22 mouse cellular contexts compared by ENCODE assay signal in the genomic region with DNA sequence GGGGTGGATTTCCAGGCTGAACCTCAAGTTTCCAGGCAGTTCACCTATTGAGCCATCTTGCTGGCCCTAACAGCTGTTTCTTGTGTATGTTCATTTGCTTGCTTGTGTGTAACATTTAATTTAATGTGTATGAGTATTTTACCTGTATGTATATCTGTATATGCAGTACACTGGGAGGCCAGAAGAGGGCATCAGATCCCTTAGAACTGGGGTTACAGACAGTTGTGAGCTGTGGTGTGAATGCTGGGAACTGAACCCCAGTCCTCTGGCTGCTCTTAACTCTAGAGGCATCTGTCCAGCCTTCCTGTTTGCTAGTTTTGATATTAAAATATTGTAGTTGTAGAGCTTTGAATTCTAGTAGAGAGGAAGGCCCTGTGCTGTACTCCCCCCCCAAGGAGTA. TPM values are rescaled to one million over a fixed set of nuclear protein-coding genes. Genes with fewer than 3 reads are reported as not detected.
DNase-seq lines count a peak whose midpoint lies in the region; ATAC-seq and TF ChIP-seq lines count a peak whose summit lies in the region.
"Had no signal": no experiment of that assay in that cellular context is flagged by ENCODE, and none has a peak within 500 bp of the region (broad histone marks: within the 10 kb centered on the region; RNA-seq: fewer than 3 reads in every experiment).

No protein-coding gene starts in this region.

- H3K27me3 ChIP-seq in intestine, postnatal 0 days (replicated peaks; ENCODE audit: control insufficient read depth, insufficient read depth, low read length), result no peaks in the 10 kb centered on the region
- no peaks in the 10 kb centered on the region for H3K27me3 ChIP-seq in intestine, embryonic 15.5 days (replicated peaks)
- H3K27me3 ChIP-seq in lung, embryonic 14.5 days (ENCODE audit: insufficient read depth, low read length), result no peaks in the 10 kb centered on the region
- H3K27me3 ChIP-seq in MEL (ENCODE audit: control insufficient read depth in 1 of 2, insufficient read depth in 2 of 2, low read length in 2 of 2), result no peaks in the 10 kb centered on the region
- no peaks in the 10 kb centered on the region for H3K27me3 ChIP-seq in limb, embryonic 10.5 days (ENCODE audit: low read depth, poor library complexity, severe bottlenecking)
- H3K27me3 ChIP-seq: embryonic facial prominence, embryonic 13.5 days; forebrain, embryonic 15.5 days; limb, embryonic 13.5 days; lung, embryonic 15.5 days; midbrain, embryonic 13.5 days had no signal

- H3K9me3 ChIP-seq in intestine, postnatal 0 days (ENCODE audit: control insufficient read depth), result 0 out of 2 replicates have a peak, but pooled peaks cover 3% of the 10 kb centered on the region
- no peaks in the 10 kb centered on the region for H3K9me3 ChIP-seq in intestine, embryonic 15.5 days
- H3K9me3 ChIP-seq in lung, embryonic 14.5 days (ENCODE audit: low read depth, low read length), result no peaks in the 10 kb centered on the region
- no peaks in the 10 kb centered on the region for H3K9me3 ChIP-seq in MEL (replicated peaks; ENCODE audit: insufficient read depth, low read length)
- no peaks in the 10 kb centered on the region for H3K9me3 ChIP-seq in limb, embryonic 10.5 days (replicated peaks)
- H3K9me3 ChIP-seq: forebrain, embryonic 15.5 days; G1E; limb, embryonic 13.5 days; lung, embryonic 15.5 days; midbrain, embryonic 13.5 days had no signal

- TF ChIP-seq POLR2A in MEL (IDR thresholded peaks at IDR 0.05; ENCODE audit: control insufficient read depth in 1 of 2, insufficient read depth in 1 of 2, low read depth in 1 of 2, low read length in 2 of 2, poor library complexity in 1 of 2), result no peak

- TF ChIP-seq EP300 in MEL (IDR thresholded peaks at IDR 0.05; ENCODE audit: low read depth in 1 of 2, low read length in 2 of 2), result no peak

- no peak for ATAC-seq in intestine, postnatal 0 days
- no peak for ATAC-seq in intestine, embryonic 15.5 days
- ATAC-seq in lung, embryonic 14.5 days (ENCODE audit: insufficient read depth), result no peak
- ATAC-seq: forebrain, embryonic 15.5 days; midbrain, embryonic 13.5 days had no signal

- no peak overlapping the region for H3K4me2 ChIP-seq in intestine, postnatal 0 days (replicated peaks; ENCODE audit: low read depth)
- H3K4me2 ChIP-seq in intestine, embryonic 15.5 days (replicated peaks), result no peak overlapping the region
- H3K4me2 ChIP-seq in lung, embryonic 14.5 days, result no peak overlapping the region
- H3K4me2 ChIP-seq: embryonic facial prominence, embryonic 13.5 days; forebrain, embryonic 15.5 days; limb, embryonic 13.5 days; lung, embryonic 15.5 days; midbrain, embryonic 13.5 days had no signal

- H3K79me2 ChIP-seq in MEL (ENCODE audit: control insufficient read depth, insufficient read depth, low read length, poor library complexity), result peaks cover 52% of the 10 kb centered on the region

- peak; percentile 45 for TF ChIP-seq CTCF in intestine, postnatal 0 days (IDR thresholded peaks at IDR 0.05; ENCODE audit: low read depth)
- peak; percentile 26; the same call in 1 of the 2 replicates for TF ChIP-seq CTCF in lung, embryonic 14.5 days (IDR thresholded peaks at IDR 0.05; ENCODE audit: low read depth)
- peak; percentile 4 to 47 (median 38); a peak in 4 of 6 replicates for TF ChIP-seq CTCF in MEL (IDR thresholded peaks at IDR 0.05 in 2 of 3, conservative IDR thresholded peaks at IDR 0.05 in 1 of 3; ENCODE audit: control insufficient read depth in 1 of 3, insufficient read depth in 1 of 3, low read depth in 2 of 3, low read length in 3 of 3, poor library complexity in 1 of 3, severe bottlenecking in 1 of 3)

- peaks cover 13% of the 10 kb centered on the region; the same call in 1 of the 2 replicates for H3K36me3 ChIP-seq in intestine, postnatal 0 days (ENCODE audit: control insufficient read depth, insufficient read depth)
- no peaks in the 10 kb centered on the region for H3K36me3 ChIP-seq in intestine, embryonic 15.5 days
- no peaks in the 10 kb centered on the region for H3K36me3 ChIP-seq in lung, embryonic 14.5 days (ENCODE audit: insufficient read depth)
- peaks cover 15 to 25% of the 10 kb centered on the region in 2 experiments for H3K36me3 ChIP-seq in MEL (ENCODE audit: control insufficient read depth in 1 of 2, insufficient read depth in 2 of 2, low read length in 2 of 2)
- H3K36me3 ChIP-seq in limb, embryonic 10.5 days, result no peaks in the 10 kb centered on the region
- H3K36me3 ChIP-seq: embryonic facial prominence, embryonic 13.5 days; forebrain, embryonic 15.5 days; limb, embryonic 13.5 days; lung, embryonic 15.5 days; midbrain, embryonic 13.5 days had no signal

- no peak; the same call in 1 of the 2 replicates for TF ChIP-seq RAD21 in MEL (IDR thresholded peaks at IDR 0.05; ENCODE audit: low read depth, low read length)

- H3K27ac ChIP-seq in intestine, postnatal 0 days (ENCODE audit: low read depth, low read length), result no peak overlapping the region
- no peak overlapping the region for H3K27ac ChIP-seq in intestine, embryonic 15.5 days
- no peak overlapping the region for H3K27ac ChIP-seq in lung, embryonic 14.5 days (ENCODE audit: low read depth)
- no peak overlapping the region for H3K27ac ChIP-seq in MEL (ENCODE audit: control insufficient read depth, low read depth, low read length)
- peak overlapping the region; percentile 46; the same call in 1 of the 2 replicates for H3K27ac ChIP-seq in limb, embryonic 10.5 days
- H3K27ac ChIP-seq: embryonic facial prominence, embryonic 13.5 days; forebrain, embryonic 15.5 days; heart, embryonic 10.5 days; lung, embryonic 15.5 days; midbrain, embryonic 13.5 days had no signal

- H3K4me3 ChIP-seq in intestine, postnatal 0 days (ENCODE audit: low read depth, low read length), result no peak overlapping the region
- H3K4me3 ChIP-seq in intestine, embryonic 15.5 days (replicated peaks), result no peak overlapping the region
- no peak overlapping the region for H3K4me3 ChIP-seq in lung, embryonic 14.5 days (ENCODE audit: low read depth, low read length)
- H3K4me3 ChIP-seq in MEL (ENCODE audit: control insufficient read depth in 1 of 2, insufficient read depth in 1 of 2, low read depth in 2 of 2, low read length in 2 of 2), result no peak overlapping the region
- no peak overlapping the region for H3K4me3 ChIP-seq in limb, embryonic 10.5 days
- H3K4me3 ChIP-seq: embryonic facial prominence, embryonic 13.5 days; forebrain, embryonic 15.5 days; heart, embryonic 10.5 days; limb, embryonic 13.5 days; lung, embryonic 15.5 days; midbrain, embryonic 13.5 days; myocyte had no signal

- no peak for DNase-seq in lung, embryonic 14.5 days
- DNase-seq in lung, postnatal 4 days, result no peak
- peak; percentile 47 for DNase-seq in MEL (ENCODE audit: low read depth, low spot score)
- no peak for DNase-seq in limb, embryonic 10.5 days (ENCODE audit: low spot score)
- DNase-seq in retina, embryonic 14.5 days (ENCODE audit: low spot score), result no peak
- no peak for DNase-seq in embryo, embryonic 9.5 days (ENCODE audit: extremely low spot score)
- DNase-seq: adrenal gland, adult 2 months; cerebellum, adult 9-11 months; layer of hippocampus, adult 9-11 months; retina, postnatal 1 day; right cerebral cortex, postnatal 4 days; thymus, postnatal 25 days had no signal

- no peaks in the 10 kb centered on the region for H3K4me1 ChIP-seq in intestine, postnatal 0 days (replicated peaks; ENCODE audit: control insufficient read depth, insufficient read depth, low read length)
- H3K4me1 ChIP-seq in intestine, embryonic 15.5 days (replicated peaks), result 0 out of 2 replicates have a peak, but pooled peaks cover 3% of the 10 kb centered on the region
- no peaks in the 10 kb centered on the region for H3K4me1 ChIP-seq in lung, embryonic 14.5 days (ENCODE audit: insufficient read depth)
- peaks cover 8 to 14% of the 10 kb centered on the region in 2 experiments for H3K4me1 ChIP-seq in MEL (ENCODE audit: control insufficient read depth in 1 of 2, insufficient read depth in 2 of 2, low read length in 2 of 2)
- H3K4me1 ChIP-seq in limb, embryonic 10.5 days, result peaks cover 9% of the 10 kb centered on the region
- H3K4me1 ChIP-seq: forebrain, embryonic 15.5 days; heart, embryonic 10.5 days; limb, embryonic 13.5 days; lung, embryonic 15.5 days; midbrain, embryonic 13.5 days had no signal

- H3K9ac ChIP-seq in intestine, postnatal 0 days (ENCODE audit: low read depth, low read length), result no peak overlapping the region
- no peak overlapping the region for H3K9ac ChIP-seq in intestine, embryonic 15.5 days
- no peak overlapping the region for H3K9ac ChIP-seq in lung, embryonic 14.5 days
- H3K9ac ChIP-seq in MEL (ENCODE audit: control insufficient read depth, low read depth, low read length, poor library complexity, severe bottlenecking), result no peak overlapping the region
- H3K9ac ChIP-seq: embryonic facial prominence, embryonic 13.5 days; forebrain, embryonic 15.5 days; limb, embryonic 13.5 days; lung, embryonic 15.5 days; midbrain, embryonic 13.5 days had no signal

TF ChIP-seq in MEL, 35 proteins besides CTCF, POLR2A, EP300 and RAD21 (continues in another document):
- no peak for TF ChIP-seq CHD1 (IDR thresholded peaks at IDR 0.05; ENCODE audit: low read depth, low read length)
- TF ChIP-seq MXI1 (IDR thresholded peaks at IDR 0.05; ENCODE audit: low read depth, low read length), result no peak
- TF ChIP-seq MAFK (IDR thresholded peaks at IDR 0.05; ENCODE audit: borderline replicate concordance, low read depth, low read length), result no peak
- no peak for TF ChIP-seq JUND (IDR thresholded peaks at IDR 0.05; ENCODE audit: low read depth, low read length)
- no peak for TF ChIP-seq MYB (IDR thresholded peaks at IDR 0.05; ENCODE audit: low read depth, low read length)
- TF ChIP-seq GABPA (IDR thresholded peaks at IDR 0.05; ENCODE audit: low read depth, low read length), result no peak

RNA-seq across cellular contexts. Expression of a gene that starts 33.0 kb away (rescaled TPM):
- 40.4 and 47.7 TPM in 2 replicates for polyA plus RNA-seq in intestine, postnatal 0 days (2015; fragmentation: Nextera tagmentation; extraction: Ambion mirVana)
- 44.9 and 45.0 TPM in 2 replicates for polyA plus RNA-seq in intestine, embryonic 15.5 days (2015; fragmentation: Nextera tagmentation; extraction: Ambion mirVana)
- polyA plus RNA-seq in lung, embryonic 14.5 days (2014; fragmentation: Nextera tagmentation; extraction: Ambion mirVana), result 18.8 and 19.0 TPM in 2 replicates
- 32.1 and 33.7 TPM in 2 replicates for total RNA-seq in MEL (2012; rRNA removed)
- polyA plus RNA-seq in MEL (2012; ENCODE audit: insufficient read depth in 1 of 2, insufficient read length in 2 of 2, low read depth in 1 of 2, low replicate concordance in 2 of 2, missing spikeins in 1 of 2), result 10 to 100 TPM in 1 of 2 experiments, not detected in 1; 79.2 TPM
- 5.5 and 6.2 TPM in 2 replicates for polyA plus RNA-seq in limb, embryonic 10.5 days (2016; fragmentation: Nextera tagmentation; extraction: Ambion mirVana)

RNA-seq across cellular contexts. Expression of a gene that starts 37.0 kb away (rescaled TPM):
- polyA plus RNA-seq in intestine, postnatal 0 days (2015; fragmentation: Nextera tagmentation; extraction: Ambion mirVana), result 41.8 and 47.2 TPM in 2 replicates
- 72.7 and 73.7 TPM in 2 replicates for polyA plus RNA-seq in intestine, embryonic 15.5 days (2015; fragmentation: Nextera tagmentation; extraction: Ambion mirVana)
- 45.6 and 49.6 TPM in 2 replicates for polyA plus RNA-seq in lung, embryonic 14.5 days (2014; fragmentation: Nextera tagmentation; extraction: Ambion mirVana)
- 64.6 and 67.8 TPM in 2 replicates for total RNA-seq in MEL (2012; rRNA removed)
- polyA plus RNA-seq in MEL (2012; ENCODE audit: insufficient read depth in 1 of 2, insufficient read length in 2 of 2, low read depth in 1 of 2, low replicate concordance in 2 of 2, missing spikeins in 1 of 2), result 100 to 1,000 TPM in 1 of 2 experiments, not detected in 1; 102 TPM
- polyA plus RNA-seq in limb, embryonic 10.5 days (2016; fragmentation: Nextera tagmentation; extraction: Ambion mirVana), result 76.9 and 80.9 TPM in 2 replicates
